Mouse (Mus musculus) myocyte (in vitro differentiated cells): Measurements from ENCODE around the gene Whamm.

Experiments
- MAX ChIP-seq: IDR thresholded peaks from one replicate; pipeline ENCODE4 v1.6.1; 2011; ENCODE audit warnings: low read depth, mild to moderate bottlenecking, control low read depth
- POLR2A ChIP-seq: IDR thresholded peaks from one replicate; pipeline ENCODE4 v1.6.1; 2011; ENCODE audit warnings: low read depth, mild to moderate bottlenecking, control low read depth, moderate library complexity; ENCODE audit not compliant: insufficient read length
- USF1 ChIP-seq: IDR thresholded peaks from one replicate; pipeline ENCODE4 v1.6.1; 2011; ENCODE audit warnings: low read depth, mild to moderate bottlenecking, control low read depth, moderate library complexity

DNA sequence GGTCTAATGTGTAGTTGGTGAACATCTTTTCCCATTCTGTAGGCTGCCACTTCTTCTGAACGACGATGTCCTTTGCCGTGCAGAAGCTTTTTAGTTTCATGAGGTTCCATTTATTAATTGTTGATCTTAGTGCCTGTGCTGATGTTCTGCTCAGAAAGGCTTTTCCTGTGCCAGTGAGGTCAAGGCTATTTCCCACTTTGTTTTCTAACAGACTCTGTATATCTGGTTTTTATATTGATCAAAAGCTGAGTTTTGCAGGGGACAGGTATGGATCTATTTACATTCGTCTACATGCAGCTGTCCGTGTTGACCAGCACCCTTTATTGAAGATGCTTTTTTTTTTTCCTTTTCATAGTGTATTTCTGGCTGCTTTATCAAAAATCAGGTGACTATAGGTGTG, 8.2 kb downstream of the Whamm start:
- TF ChIP-seq POLR2A (no peak), USF1 (no peak), MAX (no peak)
